Mouse (Mus musculus) NIH3T3 (cell line): ENCODE measurements around the gene Bora.
A peak's percentile ranks its signal among the peaks of the same experiment; 100 is the strongest.

Source experiments
- DNase-seq: peaks from one replicate; pipeline ENCODE4 v3.0.0-alpha.2; 2012; ENCODE audit warnings: low read depth

Gene Bora

DNA sequence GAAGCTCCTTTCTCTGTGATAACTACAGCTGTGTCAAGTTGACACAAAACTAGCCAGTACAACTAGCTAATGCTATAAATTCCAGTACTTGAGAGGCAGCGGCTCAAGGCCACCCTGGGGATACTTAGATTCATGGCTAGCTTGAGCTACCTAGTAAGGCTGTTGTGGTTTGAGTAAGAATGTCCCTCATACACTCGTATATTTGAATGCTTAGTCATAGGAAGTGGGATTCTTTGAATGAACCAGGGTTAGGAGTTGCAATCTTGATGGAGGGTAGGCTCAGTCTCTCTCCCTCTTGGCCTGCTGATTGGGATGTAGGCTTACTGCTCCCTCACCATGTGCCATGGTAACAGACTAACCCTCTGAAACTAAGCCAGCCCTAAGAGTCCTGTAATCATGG, 17.1 kb downstream of the Bora start:
- DNase-seq: no peak

DNA sequence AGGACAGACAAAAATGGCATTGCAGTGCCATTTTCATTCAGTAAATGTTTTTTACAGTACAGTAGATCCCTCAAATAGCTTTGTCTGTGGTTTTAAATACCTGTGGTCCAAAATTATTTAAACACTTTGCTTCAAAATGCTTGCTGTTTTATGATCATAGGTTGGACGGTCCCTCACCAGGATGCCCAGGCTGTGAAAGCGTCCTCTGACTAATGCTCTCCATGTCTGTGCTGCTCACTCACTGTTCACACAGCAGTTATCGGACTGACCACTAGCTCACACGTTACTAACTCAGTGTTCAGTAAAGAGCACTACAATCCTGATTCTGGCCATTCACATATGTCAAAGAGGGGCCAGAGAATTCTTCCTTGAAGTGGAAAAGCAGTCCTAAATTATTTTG, 25.1 kb downstream of the Bora start:
- peak; percentile 16 for DNase-seq

DNA sequence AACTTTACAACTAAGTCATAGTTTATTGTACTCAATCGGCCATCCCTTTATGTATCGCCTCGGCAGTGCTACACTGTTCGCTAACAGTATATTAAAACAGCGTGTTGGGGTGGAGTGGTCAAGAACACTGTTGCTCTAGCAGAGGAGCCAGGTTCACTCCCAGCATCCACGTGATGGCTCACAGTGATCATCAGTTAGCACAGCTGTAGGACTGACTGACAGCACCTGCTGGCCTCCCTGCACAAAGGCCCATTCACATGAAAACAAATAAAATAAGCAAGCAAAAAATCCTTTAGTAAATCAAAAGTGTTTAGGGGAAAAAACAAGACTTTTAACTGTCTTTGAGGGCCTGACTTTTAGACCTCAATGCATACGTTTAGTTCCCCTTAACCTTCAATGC, 42.9 kb downstream of the Bora start:
- no peak for DNase-seq

DNA sequence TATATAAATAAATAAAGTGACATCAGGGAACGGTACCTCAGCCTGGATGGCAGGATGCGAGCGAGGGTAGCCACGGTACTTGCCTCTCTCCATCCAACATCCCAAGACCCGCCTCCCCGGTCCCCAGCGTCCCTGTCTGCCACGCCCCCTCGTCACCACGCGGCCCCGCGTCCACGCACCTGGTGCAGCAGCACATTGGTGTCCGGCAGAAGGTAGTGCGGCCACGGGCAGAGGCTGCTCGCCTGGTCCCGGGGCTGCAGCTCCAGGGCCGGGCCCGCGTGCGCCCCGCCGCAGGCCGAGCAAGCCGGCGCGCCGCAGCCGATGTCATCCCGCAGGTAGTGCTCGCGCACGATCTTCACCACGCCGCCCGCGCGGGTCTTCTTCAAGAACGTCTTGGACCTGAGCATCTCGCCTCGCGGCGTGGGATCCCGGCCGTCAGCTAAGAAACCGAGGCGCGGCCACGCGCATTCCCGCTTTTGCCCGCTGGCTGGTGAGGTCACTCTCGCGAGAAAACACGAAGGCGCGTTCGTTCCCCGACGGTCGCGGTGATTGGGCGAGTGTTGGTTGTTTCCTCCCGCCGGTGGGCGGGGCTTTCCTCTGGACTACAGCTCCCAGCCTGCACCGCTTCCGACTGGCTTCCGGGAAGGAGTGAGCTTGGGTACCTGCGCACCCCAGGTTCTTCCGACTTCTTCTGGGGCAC, 53.4 kb downstream of the Bora start, which contains the start of the genes Pibf1 and Dis3:
TSS of gene Pibf1 (plus strand) at position 158 of the 700 bp plus-strand sequence.
TSS of gene Dis3 (minus strand) at position 504 of the 700 bp plus-strand sequence.
- peak; percentile 99 for DNase-seq

DNA sequence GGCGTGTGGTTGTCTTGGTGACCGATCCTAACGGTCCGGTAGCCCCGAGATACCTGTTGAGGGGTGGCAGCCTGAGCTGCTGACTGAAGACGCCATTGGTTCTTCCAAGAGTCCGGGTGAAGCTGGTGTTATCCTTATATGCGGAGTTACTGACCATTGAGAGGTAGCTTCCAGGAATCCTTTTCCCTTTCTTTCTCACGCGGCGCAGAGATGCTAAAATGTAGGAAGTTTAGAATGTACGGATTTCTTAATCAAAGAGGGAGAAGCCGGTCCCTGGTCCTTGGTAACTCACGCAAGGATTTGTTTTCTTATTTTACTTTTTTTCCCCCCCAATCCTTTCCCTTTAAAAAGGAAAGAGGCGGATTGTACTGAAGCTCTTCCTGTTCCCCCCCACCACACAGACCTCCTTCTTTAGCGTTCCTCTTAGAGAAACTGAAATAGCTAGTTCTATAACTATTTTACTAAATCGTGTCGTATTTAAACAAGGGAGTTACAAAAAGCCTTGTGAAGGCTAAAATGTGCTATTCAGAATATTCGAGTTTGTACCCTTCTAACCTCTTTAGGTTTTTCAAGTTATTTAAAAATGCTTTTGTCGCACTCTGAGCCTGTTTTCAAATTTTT, 54.1 kb downstream of the Bora start:
- DNase-seq: peak; percentile 47

DNA sequence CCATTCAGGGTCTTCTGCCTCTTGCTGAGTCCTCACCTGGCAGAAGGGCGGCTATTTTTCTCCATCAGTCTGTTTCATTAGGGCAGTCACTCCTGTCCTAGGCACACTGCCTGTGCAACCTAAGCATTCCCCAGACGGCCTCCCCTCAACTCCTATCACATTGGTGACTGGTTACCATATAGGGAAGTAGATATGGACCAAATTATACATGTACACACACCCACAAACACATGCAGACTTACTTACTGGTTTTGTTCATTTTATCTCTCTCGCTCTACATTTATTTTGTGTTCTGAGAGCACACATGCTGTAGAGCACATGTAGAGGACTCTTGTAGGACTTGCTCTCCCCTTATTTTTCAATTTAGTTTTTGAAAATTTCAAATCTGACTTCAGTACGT, 57.0 kb downstream of the Bora start:
- DNase-seq: no peak

DNA sequence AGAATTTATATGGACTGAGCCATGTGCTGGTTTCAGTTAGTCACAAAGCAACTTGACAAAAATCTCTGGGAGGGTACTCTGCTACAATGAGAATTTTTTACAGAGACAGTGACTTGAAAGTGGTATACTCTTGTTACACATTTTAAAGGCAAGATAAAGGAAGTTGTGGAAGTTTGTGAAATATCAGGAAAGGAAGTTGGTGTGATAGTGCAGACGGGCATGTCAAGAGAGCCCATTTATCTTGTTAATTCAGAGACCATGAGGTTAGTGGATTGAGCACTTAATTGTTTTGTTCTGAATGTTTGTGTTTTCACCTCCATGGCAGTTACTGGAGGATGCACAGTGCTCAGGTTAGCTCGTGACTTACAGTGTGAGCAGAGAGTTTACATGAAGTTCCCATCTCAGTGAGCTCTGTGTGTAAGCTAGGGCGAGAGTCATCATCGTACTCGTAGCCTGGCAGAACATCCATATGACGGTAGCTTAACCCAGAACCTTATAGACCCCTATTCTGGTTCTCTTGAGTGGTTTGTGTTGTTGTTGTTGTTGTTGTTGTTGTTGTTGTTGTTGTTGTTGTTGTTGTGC, 58.6 kb downstream of the Bora start:
- DNase-seq: no peak

DNA sequence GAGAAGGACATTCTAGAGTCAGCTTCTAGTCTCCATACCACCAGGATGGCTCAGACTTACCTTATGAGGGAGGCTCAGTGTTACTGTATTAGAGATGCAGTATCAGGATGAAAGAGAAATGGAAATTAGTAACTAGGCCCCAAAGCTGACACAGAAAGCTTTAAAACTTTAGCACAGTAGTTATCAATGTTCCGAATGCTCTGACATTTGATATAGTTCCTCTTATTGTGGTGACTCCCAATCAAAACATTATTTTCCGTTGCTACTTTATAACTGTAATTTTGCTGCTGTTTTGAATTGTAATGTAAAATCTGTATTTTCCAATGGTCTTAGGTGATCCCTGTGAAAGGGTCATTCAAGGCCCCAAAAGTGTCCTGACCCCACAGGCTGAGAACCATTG, 60.6 kb downstream of the Bora start:
- no peak for DNase-seq

DNA sequence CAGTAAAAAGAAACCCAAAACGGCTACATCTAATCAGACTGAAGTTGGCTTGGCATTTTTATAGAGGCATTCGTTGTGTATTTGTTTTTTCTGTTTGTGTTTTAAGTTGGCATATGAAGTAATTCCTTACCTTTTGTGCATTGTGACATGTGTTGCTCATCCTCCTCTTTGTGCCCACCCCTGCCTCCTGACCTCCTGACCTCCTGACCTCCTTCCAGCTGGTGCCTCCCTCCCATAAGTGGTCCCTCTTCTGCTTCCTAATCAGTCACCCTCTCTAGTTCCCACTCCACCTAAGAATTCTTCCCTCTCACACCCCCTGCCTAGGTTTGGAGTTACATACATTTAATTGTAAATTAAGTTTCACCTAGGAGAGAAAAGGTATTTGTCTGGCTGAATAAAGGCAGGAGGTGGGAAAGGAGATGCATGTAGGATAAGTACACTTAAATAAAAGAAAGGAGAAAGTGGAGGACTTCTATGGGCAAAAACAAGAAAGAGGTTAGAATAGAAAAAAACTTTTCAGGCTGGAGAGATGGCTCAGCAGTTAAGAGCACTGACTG, 61.7 kb downstream of the Bora start:
- no peak for DNase-seq

DNA sequence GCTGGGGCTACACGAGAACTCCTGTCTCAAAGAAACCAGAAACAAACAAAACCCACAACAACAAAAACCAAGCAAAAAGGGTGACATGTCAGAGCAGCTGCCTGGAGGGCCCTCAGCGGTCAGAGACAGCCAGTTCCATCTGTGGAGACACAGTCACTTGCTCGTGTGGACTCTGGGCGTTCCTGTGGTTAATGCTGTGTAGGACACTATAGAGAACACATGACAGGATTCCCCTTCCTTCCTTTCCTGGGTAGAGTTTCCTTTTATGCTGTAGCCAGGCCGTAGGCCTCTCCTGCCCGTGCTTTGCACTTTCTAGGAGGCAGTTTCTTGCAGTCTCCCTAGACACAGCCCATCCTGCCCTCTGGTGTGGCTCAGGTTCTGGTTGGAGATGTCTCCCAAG, 62.7 kb downstream of the Bora start:
- no peak for DNase-seq

DNA sequence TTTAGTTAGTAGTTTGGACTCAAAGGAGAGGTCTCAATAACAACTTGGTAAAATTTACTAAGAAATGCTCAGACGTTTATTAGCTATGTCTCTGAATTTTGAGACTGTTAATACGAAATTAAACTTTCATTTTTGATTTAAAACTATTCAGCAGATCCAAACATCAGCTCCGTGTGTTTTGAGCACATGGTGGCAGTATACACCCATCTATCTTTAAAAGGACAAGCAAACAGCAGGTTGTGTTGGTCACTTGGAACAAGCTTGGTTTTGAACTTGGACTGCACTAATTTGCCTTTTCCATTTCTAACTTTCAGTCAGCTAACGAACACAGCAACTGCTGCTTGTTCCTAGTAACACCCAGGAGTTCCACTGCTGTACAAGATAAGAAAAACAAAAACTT, 71.6 kb downstream of the Bora start:
- peak; percentile 23 for DNase-seq

DNA sequence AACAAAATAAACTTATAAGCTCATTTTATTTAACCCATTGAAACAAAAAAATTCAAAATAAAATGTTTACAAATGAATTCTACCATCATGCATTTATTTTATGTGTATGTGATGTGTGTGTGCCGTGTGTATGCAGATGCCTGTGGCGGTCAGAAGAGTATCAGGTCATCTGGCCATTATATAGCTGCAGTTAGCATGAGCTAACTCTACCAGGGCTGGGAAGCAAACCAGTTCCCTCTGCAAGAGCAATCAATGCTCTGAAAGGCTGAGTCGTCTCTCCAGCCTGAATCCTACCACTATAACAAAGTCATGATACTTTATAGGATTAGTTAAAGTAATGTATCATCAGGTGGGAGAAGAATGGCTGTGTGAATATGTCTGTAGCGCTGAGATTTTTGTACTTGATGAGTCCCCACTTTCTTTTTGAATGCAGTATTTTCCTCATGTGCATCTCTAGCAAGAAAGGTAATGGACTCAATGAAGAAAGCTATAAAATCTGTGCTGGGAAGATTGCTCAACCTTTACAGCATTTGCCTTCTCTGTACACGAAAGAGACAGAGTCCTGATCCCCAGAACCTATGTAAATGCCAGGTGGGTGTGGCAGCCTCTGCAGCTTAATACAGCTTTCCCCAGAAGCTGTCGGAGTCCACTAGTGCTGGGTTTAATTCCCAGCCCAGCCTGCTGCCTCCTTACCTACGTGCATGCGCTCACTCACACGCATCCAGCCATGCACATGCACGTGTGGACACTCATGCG, 75.7 kb downstream of the Bora start:
- DNase-seq: no peak

DNA sequence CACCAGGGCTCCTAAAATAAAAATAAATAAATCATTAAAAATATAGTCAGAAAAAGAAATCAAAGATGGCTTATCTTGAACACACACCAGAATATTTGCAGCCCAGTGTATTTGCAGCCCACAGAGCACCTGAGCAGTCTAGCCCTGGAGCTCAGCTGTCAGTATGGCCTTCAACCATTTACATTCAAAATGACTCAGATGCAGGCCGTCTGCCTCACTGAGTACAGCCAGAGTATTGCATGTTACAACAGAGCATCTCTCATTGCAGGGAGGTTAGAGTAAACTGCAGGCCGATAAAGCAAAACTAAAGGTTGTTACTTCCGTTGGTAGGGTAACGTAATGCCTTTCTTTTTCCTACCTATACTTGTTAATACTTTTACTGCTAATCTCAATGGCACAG, 78.1 kb downstream of the Bora start:
- no peak for DNase-seq
